Mouse (Mus musculus) embryo, embryonic 11.5 days (tissue): Measurements from ENCODE around the gene Asic2.

Source experiments
- DNase-seq: peaks from one replicate; pipeline ENCODE4 v3.0.0-alpha.2; 2012; ENCODE audit warnings: low read depth, low spot score

Asic2 gene

GRCm38 (mm10) chr11:81954398-81954797 is 13.9 kb downstream of the Asic2 start:
- no peak for DNase-seq

- no peak for DNase-seq
Measured at GRCm38 (mm10) chr11:81948021-81948420, 20.2 kb downstream of the Asic2 start.

GRCm38 (mm10) chr11:81942167-81942566 is 26.1 kb downstream of the Asic2 start:
- DNase-seq = no peak

GRCm38 (mm10) chr11:81940988-81941387 is 27.3 kb downstream of the Asic2 start:
- DNase-seq = peak; percentile 4

GRCm38 (mm10) chr11:81937516-81937915 is 30.7 kb downstream of the Asic2 start:
- DNase-seq = no peak

- DNase-seq = no peak
Measured at GRCm38 (mm10) chr11:81926393-81926792, 41.9 kb downstream of the Asic2 start.

GRCm38 (mm10) chr11:81923626-81924025 is 44.6 kb downstream of the Asic2 start:
- DNase-seq = no peak

GRCm38 (mm10) chr11:81923096-81923495 is 45.2 kb downstream of the Asic2 start:
- no peak for DNase-seq

GRCm38 (mm10) chr11:81915501-81915900 is 52.8 kb downstream of the Asic2 start:
- DNase-seq = no peak

- DNase-seq = no peak
Measured at GRCm38 (mm10) chr11:81913071-81913470, 55.2 kb downstream of the Asic2 start.

- no peak for DNase-seq
Measured at GRCm38 (mm10) chr11:81909397-81909894, 58.8 kb downstream of the Asic2 start.

GRCm38 (mm10) chr11:81908760-81909159 is 59.5 kb downstream of the Asic2 start:
- no peak for DNase-seq

GRCm38 (mm10) chr11:81902318-81902717 is 65.9 kb downstream of the Asic2 start:
- no peak for DNase-seq

- DNase-seq = no peak
Measured at GRCm38 (mm10) chr11:81897547-81898354, 70.5 kb downstream of the Asic2 start.

- DNase-seq = no peak
Measured at GRCm38 (mm10) chr11:81896511-81896910, 71.7 kb downstream of the Asic2 start.

GRCm38 (mm10) chr11:81871506-81872213 is 96.6 kb downstream of the Asic2 start:
- no peak for DNase-seq

- no peak for DNase-seq
Measured at GRCm38 (mm10) chr11:81865661-81866382, 102.4 kb downstream of the Asic2 start.

- DNase-seq = peak; percentile 16
Measured at GRCm38 (mm10) chr11:81860250-81860972, 107.8 kb downstream of the Asic2 start, which contains the start of gene 5530401A14Rik. 5530401A14Rik (plus strand) TSS chr11:81860673.

GRCm38 (mm10) chr11:81847773-81848490 is 120.3 kb downstream of the Asic2 start:
- DNase-seq = no peak

- DNase-seq = no peak
Measured at GRCm38 (mm10) chr11:81845686-81846036, 122.6 kb downstream of the Asic2 start.
